Mouse (Mus musculus): ENCODE measurements around the gene Flt3. TPM values are rescaled to one million over a fixed set of nuclear protein-coding genes. Genes with fewer than 3 reads are reported as not detected.

Flt3 gene
- polyA plus RNA-seq, 1 experiment from 2014 or later, result 0.09 TPM

DNA sequence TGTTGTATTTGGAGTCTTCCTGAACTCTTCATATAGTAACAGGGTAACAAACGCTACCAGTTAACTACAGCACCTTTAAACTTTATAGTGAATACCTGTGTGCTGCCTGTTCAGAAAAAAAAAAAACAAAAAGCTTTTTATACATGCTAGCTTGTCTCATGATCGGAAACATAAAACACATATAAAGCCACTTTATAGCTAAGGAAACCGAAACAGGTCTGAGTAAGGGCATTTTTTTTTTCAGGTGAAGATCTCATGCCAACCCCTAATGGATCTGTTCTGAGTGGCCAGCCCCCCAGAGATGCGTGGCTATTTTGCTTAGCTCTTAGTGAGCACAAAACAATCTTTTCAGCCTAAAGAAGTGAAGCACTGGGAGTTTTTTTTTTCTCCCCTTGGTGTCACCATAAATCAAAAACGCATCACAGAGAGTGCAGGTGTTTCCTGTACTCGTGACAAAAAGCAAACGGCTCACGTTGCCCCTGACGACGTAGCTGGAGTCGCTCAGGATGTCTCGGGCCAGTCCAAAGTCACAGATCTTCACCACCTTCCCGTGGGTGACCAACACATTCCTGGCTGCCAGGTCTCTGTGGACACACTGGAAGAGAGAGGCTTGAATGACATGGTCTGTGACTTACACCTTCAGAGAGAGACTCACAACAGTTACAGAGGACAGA lies 59.4 kb downstream of the Flt3 start:
- ATAC-seq (replicated peaks), result no peak
- Histone ChIP-seq H3K9ac (replicated peaks) (no peak overlapping the region), H3K4me2 (replicated peaks) (no peak overlapping the region), H3K4me1 (no peaks in the 10 kb centered on the region), H3K36me3 (no peaks in the 10 kb centered on the region), H3K9me3 (no peaks in the 10 kb centered on the region), H3K27ac (replicated peaks) (no peak overlapping the region), H3K4me3 (no peak overlapping the region), H3K27me3 (no peaks in the 10 kb centered on the region)
- WGBS, result 76% methylated on average over 13 of the region's 13 CpGs

- H3K4me2 ChIP-seq (replicated peaks), result no peak overlapping the region
- no peak for ATAC-seq (replicated peaks)
- no peaks in the 10 kb centered on the region for H3K4me1 ChIP-seq
- no peak overlapping the region for H3K9ac ChIP-seq (replicated peaks)
- H3K4me3 ChIP-seq, result no peak overlapping the region
- H3K27me3 ChIP-seq, result no peaks in the 10 kb centered on the region
- H3K36me3 ChIP-seq, result no peaks in the 10 kb centered on the region
- WGBS, result 86% methylated on average over 11 of the region's 11 CpGs
- no peaks in the 10 kb centered on the region for H3K9me3 ChIP-seq
- H3K27ac ChIP-seq (replicated peaks), result no peak overlapping the region
Observed at GRCm38 (mm10) chr5:147339560-147339959, 60.7 kb downstream of the Flt3 start.

GRCm38 (mm10) chr5:147338967-147339366 lies 61.3 kb downstream of the Flt3 start:
- no peaks in the 10 kb centered on the region for H3K36me3 ChIP-seq
- H3K4me1 ChIP-seq, result no peaks in the 10 kb centered on the region
- no peaks in the 10 kb centered on the region for H3K27me3 ChIP-seq
- no peak overlapping the region for H3K4me3 ChIP-seq
- no peaks in the 10 kb centered on the region for H3K9me3 ChIP-seq
- H3K9ac ChIP-seq (replicated peaks), result no peak overlapping the region
- no peak overlapping the region for H3K27ac ChIP-seq (replicated peaks)
- H3K4me2 ChIP-seq (replicated peaks), result no peak overlapping the region
- no peak for ATAC-seq (replicated peaks)
- 56% methylated on average over 9 of the region's 9 CpGs for WGBS

- no peaks in the 10 kb centered on the region for H3K27me3 ChIP-seq
- H3K27ac ChIP-seq (replicated peaks), result no peak overlapping the region
- WGBS, result 55% methylated on average over 7 of the region's 7 CpGs
- no peaks in the 10 kb centered on the region for H3K36me3 ChIP-seq
- H3K9me3 ChIP-seq, result no peaks in the 10 kb centered on the region
- H3K4me1 ChIP-seq, result no peaks in the 10 kb centered on the region
- H3K4me2 ChIP-seq (replicated peaks), result no peak overlapping the region
- no peak overlapping the region for H3K9ac ChIP-seq (replicated peaks)
- ATAC-seq (replicated peaks), result no peak
- H3K4me3 ChIP-seq, result no peak overlapping the region
Observed at GRCm38 (mm10) chr5:147332711-147333110, 67.6 kb downstream of the Flt3 start.

DNA sequence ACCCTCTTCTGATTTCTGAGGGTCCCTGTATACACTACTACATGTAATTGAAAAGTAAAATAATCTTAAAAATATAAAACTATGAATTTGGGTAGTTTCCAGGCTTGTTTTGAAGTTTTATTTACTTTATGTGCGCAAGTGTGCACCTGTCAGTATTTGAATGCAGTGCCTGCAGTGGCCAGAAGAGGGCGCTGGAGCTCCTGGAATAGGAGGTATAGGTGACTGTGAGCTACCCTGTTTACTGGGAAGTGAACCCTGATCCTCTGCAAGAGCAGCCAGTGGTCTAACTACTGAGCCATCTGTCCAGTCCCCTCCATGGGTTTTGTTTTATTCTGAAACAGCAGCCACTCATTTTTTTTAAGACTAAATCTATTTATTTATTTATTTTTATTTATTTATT lies 68.7 kb downstream of the Flt3 start:
- no peak for ATAC-seq (replicated peaks)
- Histone ChIP-seq H3K27ac (replicated peaks) (no peak overlapping the region), H3K9ac (replicated peaks) (no peak overlapping the region), H3K27me3 (no peaks in the 10 kb centered on the region), H3K36me3 (no peaks in the 10 kb centered on the region), H3K4me3 (no peak overlapping the region), H3K4me1 (no peaks in the 10 kb centered on the region), H3K9me3 (no peaks in the 10 kb centered on the region), H3K4me2 (replicated peaks) (no peak overlapping the region)
- WGBS, result 38% methylated on average over 2 of the region's 2 CpGs

DNA sequence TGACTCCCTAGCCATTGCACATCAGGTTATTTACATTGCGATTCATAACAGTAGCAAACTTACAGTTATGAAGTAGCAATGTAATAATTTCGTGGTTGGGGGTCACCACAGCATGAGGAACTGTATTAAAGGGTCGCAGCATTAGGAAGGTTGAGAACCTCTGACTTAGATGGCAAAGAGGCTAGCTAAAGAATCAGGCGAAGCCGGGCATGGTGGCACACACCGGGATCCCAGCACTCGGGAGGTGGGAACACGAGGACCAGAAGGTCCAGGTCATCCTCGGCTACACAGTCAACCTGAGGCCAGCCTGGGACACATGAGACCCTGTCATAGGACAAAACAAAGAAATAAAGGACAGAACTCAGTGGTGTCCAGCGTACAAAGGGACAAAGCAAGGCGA lies 70.3 kb downstream of the Flt3 start:
- H3K27me3 ChIP-seq, result no peaks in the 10 kb centered on the region

GRCm38 (mm10) chr5:147327636-147328035 lies 72.7 kb downstream of the Flt3 start:
- Histone ChIP-seq H3K27ac (replicated peaks) (no peak overlapping the region), H3K4me3 (no peak overlapping the region), H3K36me3 (no peaks in the 10 kb centered on the region), H3K4me2 (replicated peaks) (no peak overlapping the region), H3K27me3 (peaks cover 6% of the 10 kb centered on the region), H3K9ac (replicated peaks) (no peak overlapping the region), H3K9me3 (no peaks in the 10 kb centered on the region), H3K4me1 (no peaks in the 10 kb centered on the region)
- WGBS, result 88% methylated on average over 5 of the region's 5 CpGs
- ATAC-seq (replicated peaks), result no peak

More for the DNA sequence above, 70.3 kb downstream of the Flt3 start:
- no peak for ATAC-seq (replicated peaks)
- Histone ChIP-seq H3K9ac (replicated peaks) (no peak overlapping the region), H3K9me3 (no peaks in the 10 kb centered on the region), H3K4me3 (no peak overlapping the region), H3K4me2 (replicated peaks) (no peak overlapping the region), H3K4me1 (no peaks in the 10 kb centered on the region), H3K27ac (replicated peaks) (no peak overlapping the region), H3K36me3 (no peaks in the 10 kb centered on the region)
- WGBS, result 86% methylated on average over 11 of the region's 11 CpGs

GRCm38 (mm10) chr5:147325931-147326330 lies 74.4 kb downstream of the Flt3 start:
- ATAC-seq (replicated peaks), result no peak
- no peaks in the 10 kb centered on the region for H3K4me1 ChIP-seq
- WGBS, result 72% methylated on average over 11 of the region's 11 CpGs
- H3K27me3 ChIP-seq, result peaks cover 22% of the 10 kb centered on the region
- H3K4me3 ChIP-seq, result no peak overlapping the region
- no peak overlapping the region for H3K27ac ChIP-seq (replicated peaks)
- H3K9ac ChIP-seq (replicated peaks), result no peak overlapping the region
- no peaks in the 10 kb centered on the region for H3K36me3 ChIP-seq
- H3K4me2 ChIP-seq (replicated peaks), result no peak overlapping the region
- H3K9me3 ChIP-seq, result no peaks in the 10 kb centered on the region

GRCm38 (mm10) chr5:147323237-147323917 lies 76.9 kb downstream of the Flt3 start:
- Histone ChIP-seq H3K36me3 (no peaks in the 10 kb centered on the region), H3K4me1 (no peaks in the 10 kb centered on the region), H3K4me3 (no peak overlapping the region), H3K9me3 (no peaks in the 10 kb centered on the region), H3K27me3 (peaks cover 38% of the 10 kb centered on the region), H3K27ac (replicated peaks) (no peak overlapping the region), H3K4me2 (replicated peaks) (no peak overlapping the region), H3K9ac (replicated peaks) (no peak overlapping the region)
- WGBS, result 20% methylated on average over 17 of the region's 17 CpGs
- ATAC-seq (replicated peaks), result no peak; the same call in 1 of the 2 replicates

DNA sequence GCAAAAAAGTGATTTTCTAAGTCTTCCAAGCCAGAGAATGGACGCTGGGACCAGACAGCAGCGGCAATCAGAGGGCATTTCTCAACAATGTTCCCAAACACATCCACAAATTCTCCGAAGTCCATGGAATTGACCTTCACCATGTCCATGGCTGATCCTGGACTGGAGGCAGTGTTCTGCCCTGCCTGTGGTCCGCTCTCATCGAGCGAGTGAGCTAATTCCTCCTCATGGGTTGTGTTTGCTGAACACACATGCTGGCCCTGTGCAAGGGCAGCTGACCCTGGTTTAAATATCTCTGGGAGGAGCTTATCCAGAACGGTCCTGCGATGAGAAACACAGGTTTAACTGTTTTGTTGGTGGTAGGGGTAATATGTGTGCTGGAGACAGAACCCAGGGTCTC lies 78.1 kb downstream of the Flt3 start, which contains the start of gene Urad:
Gene Urad (minus strand): TSS at position 258 of the 400 bp plus-strand sequence.
- peaks cover 50% of the 10 kb centered on the region for H3K27me3 ChIP-seq
- ATAC-seq (replicated peaks), result no peak
- no peaks in the 10 kb centered on the region for H3K36me3 ChIP-seq
- no peak within 1 kb of the TSS for H3K9ac ChIP-seq (replicated peaks)
- H3K27ac ChIP-seq (replicated peaks), result no peak within 1 kb of the TSS
- no peaks in the 10 kb centered on the region for H3K4me1 ChIP-seq
- 76% methylated on average over 8 of the region's 8 CpGs for WGBS
- no peak within 1 kb of the TSS for H3K4me3 ChIP-seq
- no peaks in the 10 kb centered on the region for H3K9me3 ChIP-seq
- no peak within 1 kb of the TSS for H3K4me2 ChIP-seq (replicated peaks)

DNA sequence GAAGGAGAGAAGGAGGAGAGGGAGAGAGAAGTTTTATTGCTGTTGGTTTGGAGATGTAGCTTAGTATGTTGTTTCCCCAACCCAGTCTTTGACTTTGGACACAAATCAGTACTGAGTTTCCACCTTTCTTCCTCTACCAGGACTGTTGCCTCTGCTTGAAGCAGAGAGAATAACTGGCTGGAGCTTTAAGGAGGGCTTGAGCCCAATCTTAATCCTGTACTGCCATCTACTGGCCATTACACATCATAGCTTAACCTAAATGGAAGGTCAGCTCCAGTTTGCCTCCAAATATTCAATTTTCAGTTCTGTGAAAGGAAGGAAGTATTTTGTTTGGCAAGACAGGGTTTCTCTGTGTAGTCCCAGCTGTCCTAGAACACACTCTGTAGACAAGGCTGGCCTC lies 80.6 kb downstream of the Flt3 start:
- Histone ChIP-seq H3K27ac (replicated peaks) (no peak overlapping the region), H3K4me2 (replicated peaks) (no peak overlapping the region), H3K9ac (replicated peaks) (no peak overlapping the region), H3K4me3 (no peak overlapping the region), H3K27me3 (peaks cover 75% of the 10 kb centered on the region), H3K36me3 (no peaks in the 10 kb centered on the region), H3K4me1 (peaks cover 5% of the 10 kb centered on the region), H3K9me3 (no peaks in the 10 kb centered on the region)
- ATAC-seq (replicated peaks), result peak; percentile 62; the same call in 1 of the 2 replicates

GRCm38 (mm10) chr5:147317991-147318390 lies 82.3 kb downstream of the Flt3 start:
- Histone ChIP-seq H3K4me1 (peaks cover 5% of the 10 kb centered on the region), H3K9ac (replicated peaks) (no peak overlapping the region), H3K4me2 (replicated peaks) (no peak overlapping the region), H3K9me3 (no peaks in the 10 kb centered on the region), H3K27me3 (peaks cover 87% of the 10 kb centered on the region), H3K27ac (replicated peaks) (no peak overlapping the region), H3K4me3 (no peak overlapping the region), H3K36me3 (no peaks in the 10 kb centered on the region)
- no peak for ATAC-seq (replicated peaks)
- 16% methylated on average over 7 of the region's 7 CpGs for WGBS

GRCm38 (mm10) chr5:147317321-147317720 lies 83.0 kb downstream of the Flt3 start:
- 5% methylated on average over 7 of the region's 7 CpGs for WGBS
- Histone ChIP-seq H3K36me3 (no peaks in the 10 kb centered on the region), H3K4me1 (peaks cover 5% of the 10 kb centered on the region), H3K9me3 (no peaks in the 10 kb centered on the region), H3K9ac (replicated peaks) (no peak overlapping the region), H3K4me3 (no peak overlapping the region), H3K27me3 (peaks cover 88% of the 10 kb centered on the region), H3K27ac (replicated peaks) (no peak overlapping the region), H3K4me2 (replicated peaks) (no peak overlapping the region)
- no peak for ATAC-seq (replicated peaks)

All from forebrain, embryonic 15.5 days (tissue).